Mouse (Mus musculus): Measurements from ENCODE around the gene Parg.
"Not testable (repeated sequence)": the region's sequence is repeated elsewhere in the genome, so short reads cannot be mapped to it uniquely, and the experiment has no call there.

Gene Parg

GRCm38 (mm10) chr14:32201791-32202451 is at the start of gene Parg, which contains the start of gene Timm23:
TSS of gene Parg (plus strand) at chr14:32201949.
TSS of gene Timm23 (minus strand) at chr14:32201898.
- peak; percentile 91 for DNase-seq

GRCm38 (mm10) chr14:32152243-32152965 is 49.3 kb upstream of the Parg start:
- no peak for DNase-seq

- DNase-seq, result no peak
Observed at GRCm38 (mm10) chr14:32153156-32153555, 48.6 kb upstream of the Parg start.

- no peak for DNase-seq
Observed at GRCm38 (mm10) chr14:32154758-32155157, 47.0 kb upstream of the Parg start.

GRCm38 (mm10) chr14:32159150-32159670 is 42.5 kb upstream of the Parg start:
- DNase-seq, result no peak

- peak; percentile 99 for DNase-seq
Observed at GRCm38 (mm10) chr14:32159690-32160246, 42.0 kb upstream of the Parg start, which contains the start of gene Ncoa4. TSS of gene Ncoa4 (plus strand) at chr14:32159865.

- peak; percentile 25 for DNase-seq
Observed at GRCm38 (mm10) chr14:32160563-32160962, 41.2 kb upstream of the Parg start.

GRCm38 (mm10) chr14:32161090-32161885 is 40.5 kb upstream of the Parg start:
- DNase-seq, result no peak

- DNase-seq, result no peak
Observed at GRCm38 (mm10) chr14:32162231-32162630, 39.5 kb upstream of the Parg start.

- no peak for DNase-seq
Observed at GRCm38 (mm10) chr14:32163203-32163888, 38.4 kb upstream of the Parg start.

GRCm38 (mm10) chr14:32164173-32165051 is 37.3 kb upstream of the Parg start:
- no peak for DNase-seq

- peak; percentile 94 for DNase-seq
Observed at GRCm38 (mm10) chr14:32165278-32166061, 36.3 kb upstream of the Parg start.

- DNase-seq, result no peak
Observed at GRCm38 (mm10) chr14:32166062-32166441, 35.7 kb upstream of the Parg start.

- no peak for DNase-seq
Observed at GRCm38 (mm10) chr14:32166840-32167239, 34.9 kb upstream of the Parg start.

GRCm38 (mm10) chr14:32167326-32167725 is 34.4 kb upstream of the Parg start:
- no peak for DNase-seq

- no peak for DNase-seq
Observed at GRCm38 (mm10) chr14:32168653-32169231, 33.0 kb upstream of the Parg start.

- DNase-seq, result no peak
Observed at GRCm38 (mm10) chr14:32170137-32170536, 31.6 kb upstream of the Parg start.

GRCm38 (mm10) chr14:32175310-32175709 is 26.4 kb upstream of the Parg start:
- DNase-seq, result no peak

GRCm38 (mm10) chr14:32176590-32176989 is 25.2 kb upstream of the Parg start:
- not testable (repeated sequence) for DNase-seq
